Mouse (Mus musculus): ENCODE measurements around the gene Rpp21. TPM values are rescaled to one million over a fixed set of nuclear protein-coding genes. Genes with fewer than 3 reads are reported as not detected.

Rpp21 gene
- 72.8 TPM for total RNA-seq (2023)

GRCm38 (mm10) chr17:36257969-36258368, at the start of gene Rpp21:
Rpp21 (minus strand) TSS chr17:36258069.

DNA sequence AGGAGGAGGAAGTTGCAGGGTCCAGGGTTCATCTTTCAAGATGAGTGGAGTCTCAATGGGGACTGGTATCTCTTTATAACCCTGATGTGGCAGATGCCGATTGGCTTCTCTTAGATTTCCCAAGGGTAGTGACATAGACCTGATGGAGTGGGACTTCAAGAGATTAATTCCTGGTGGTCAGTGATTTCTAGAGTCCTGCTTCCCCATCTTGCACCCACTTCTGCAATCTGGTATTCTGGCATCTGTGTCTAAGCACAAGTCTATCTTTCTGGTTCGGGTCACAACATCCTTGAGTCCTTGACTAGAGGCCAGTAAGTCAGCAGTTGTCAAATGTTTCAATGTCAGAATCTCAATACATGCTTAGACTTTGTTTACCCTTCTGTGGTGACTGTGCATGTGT, 28.5 kb upstream of the Rpp21 start, which contains the start of gene H2-M10.2:
Gene H2-M10.2, minus strand, starts transcription at position 101 of the 400 bp plus-strand sequence.

DNA sequence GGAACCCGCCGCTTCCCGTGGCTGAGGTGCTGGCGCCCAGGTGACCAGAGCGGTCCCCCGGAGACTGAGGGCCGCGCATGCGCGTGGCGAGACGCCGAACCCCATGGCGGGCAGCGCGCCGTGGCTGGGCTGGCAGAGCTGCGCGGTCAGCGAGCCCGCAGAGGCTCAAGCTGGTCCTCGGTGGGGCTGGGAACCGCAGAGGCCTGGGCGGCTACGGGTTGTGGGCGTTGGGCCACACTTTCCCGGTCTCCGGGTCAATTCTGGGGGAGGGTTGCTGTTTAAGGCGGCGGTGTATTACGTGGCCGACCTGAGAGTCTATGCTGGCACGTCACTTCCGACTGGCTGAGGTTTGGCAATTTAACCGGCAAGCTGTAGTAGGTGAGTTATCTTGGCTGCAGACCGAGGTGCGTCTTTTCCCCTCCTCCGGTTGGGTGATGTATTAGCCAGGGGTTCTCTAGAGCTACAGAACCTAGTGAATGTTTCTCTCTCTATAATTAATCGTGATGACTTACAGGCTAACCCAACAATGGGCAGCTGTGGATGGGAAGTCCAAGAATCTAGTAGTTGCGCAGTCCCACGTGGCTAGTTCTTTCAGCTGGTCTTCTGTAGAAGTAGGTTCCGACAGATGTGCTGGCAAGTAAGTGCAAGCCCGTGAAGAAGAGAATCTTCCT, 13.9 kb upstream of the Rpp21 start, which contains the start of gene Trim39:
Gene Trim39, minus strand, starts transcription at position 662 of the 671 bp plus-strand sequence.

Other genes starting within 250 kb of the Rpp21 start
- gene H2-T24, start 237.5 kb downstream of the Rpp21 start, total RNA-seq (2023): 23.7 TPM
- 257 TPM for gene H2-T23, start 225.2 kb downstream of the Rpp21 start, total RNA-seq (2023)
- gene H2-T22, start 215.3 kb downstream of the Rpp21 start, total RNA-seq (2023): 190 TPM
- 1.1 TPM for gene Gm6034, start 215.1 kb downstream of the Rpp21 start, total RNA-seq (2023)
- 70.7 TPM for gene Gm11127, start 199.7 kb downstream of the Rpp21 start, total RNA-seq (2023)
- gene Gm19684, start 136.4 kb downstream of the Rpp21 start, total RNA-seq (2023): 9.2 TPM
- 10.3 TPM for gene Gm7030, start 128.6 kb downstream of the Rpp21 start, total RNA-seq (2023)
- 0.88 TPM for gene Gm8909, start 89.5 kb downstream of the Rpp21 start, total RNA-seq (2023)
- gene H2-T3, start 67.8 kb downstream of the Rpp21 start, total RNA-seq (2023): 0.44 TPM
- gene Trim39, start 14.2 kb upstream of the Rpp21 start, total RNA-seq (2023): 88.5 TPM
- not detected for gene H2-M10.2, start 28.4 kb upstream of the Rpp21 start, total RNA-seq (2023)
- not detected for gene H2-M10.1, start 68.1 kb upstream of the Rpp21 start, total RNA-seq (2023)
- gene H2-M10.3, start 110.3 kb upstream of the Rpp21 start, total RNA-seq (2023): not detected
- gene H2-M10.4, start 204.3 kb upstream of the Rpp21 start, total RNA-seq (2023): not detected

Data from CD4-positive naive resting alpha-beta T cell, adult 76 days (primary cell).